Mouse (Mus musculus) kidney, postnatal 0 days (tissue): ENCODE data around the gene Xpnpep2. TPM values are rescaled to one million over a fixed set of nuclear protein-coding genes. Genes with fewer than 3 reads are reported as not detected.
A peak's percentile ranks its signal among the peaks of the same experiment; 100 is the strongest.

Source experiments
- ATAC-seq: fragments of 200-750 bp; cut with Nextera tagmentation; replicated peaks from 2 replicates; pipeline ENCODE4 v1.8.0; 2017; ENCODE audit warnings: low read depth, moderate number of reproducible peaks, moderate TSS enrichment, moderate library complexity; ENCODE audit not compliant: low FRiP score
- DNase-seq: peaks from one replicate; pipeline ENCODE4 v3.0.0-alpha.2; 2016; ENCODE audit warnings: low spot score
- H3K27ac ChIP-seq: fragments of 300-500 bp; sonication (generic); 2 replicates; pipeline ENCODE4 v1.5.1; 2014; ENCODE audit warnings: mild to moderate bottlenecking
- H3K27me3 ChIP-seq: fragments of 300-500 bp; sonication (generic); 2 replicates; pipeline ENCODE4 v1.6.1; 2014; ENCODE audit warnings: low read length, mixed read lengths; ENCODE audit not compliant: insufficient read depth
- H3K36me3 ChIP-seq: fragments of 300-500 bp; sonication (generic); 2 replicates; pipeline ENCODE4 v1.6.1; 2014; ENCODE audit warnings: low read length, mixed read lengths; ENCODE audit not compliant: insufficient read depth
- H3K4me1 ChIP-seq: fragments of 300-500 bp; sonication (generic); replicated peaks from 2 replicates; pipeline ENCODE4 v1.6.1; 2014; ENCODE audit warnings: antibody characterized with exemption, low read length, mixed read lengths; ENCODE audit not compliant: insufficient read depth
- H3K4me2 ChIP-seq: fragments of 300-500 bp; sonication (generic); 2 replicates; pipeline ENCODE4 v1.6.1; 2014; ENCODE audit warnings: mild to moderate bottlenecking, low read length, moderate library complexity, mixed read lengths
- H3K4me3 ChIP-seq: fragments of 300-500 bp; sonication (generic); replicated peaks from 2 replicates; pipeline ENCODE4 v1.5.1; 2014; ENCODE audit warnings: low read depth, low read length
- H3K9ac ChIP-seq: fragments of 300-500 bp; sonication (generic); 2 replicates; pipeline ENCODE4 v1.6.1; 2014; ENCODE audit warnings: low read depth, low read length
- H3K9me3 ChIP-seq: fragments of 300-500 bp; sonication (generic); replicated peaks from 2 replicates; pipeline ENCODE4 v1.6.1; 2016; ENCODE audit warnings: low read length, inconsistent platforms, mixed read lengths
- CTCF ChIP-seq: IDR thresholded peaks from 2 replicates; pipeline ENCODE4 v1.5.1; 2016; ENCODE audit warnings: antibody characterized with exemption, low read depth, mild to moderate bottlenecking, moderate library complexity
- WGBS: fragments of 180-500 bp; shearing (Covaris S2); extraction: QIAGEN DNeasy Blood & Tissue Kit; methylation state at CpG from one replicate; pipeline ENCODE4 v1.1.7; 2014; 5-methylcytosine and 5-hydroxymethylcytosine counted together
- polyA plus RNA-seq: library from polyadenylated mRNA; unstranded; fragments of >200 nt; fragmentation: Nextera tagmentation; extraction: Ambion mirVana; gene quantifications from 2 replicates; pipeline ENCODE4 v1.2.1, GENCODE M21; 2015

Gene Xpnpep2
- 12.7 and 14.0 TPM in 2 replicates for polyA plus RNA-seq

DNA sequence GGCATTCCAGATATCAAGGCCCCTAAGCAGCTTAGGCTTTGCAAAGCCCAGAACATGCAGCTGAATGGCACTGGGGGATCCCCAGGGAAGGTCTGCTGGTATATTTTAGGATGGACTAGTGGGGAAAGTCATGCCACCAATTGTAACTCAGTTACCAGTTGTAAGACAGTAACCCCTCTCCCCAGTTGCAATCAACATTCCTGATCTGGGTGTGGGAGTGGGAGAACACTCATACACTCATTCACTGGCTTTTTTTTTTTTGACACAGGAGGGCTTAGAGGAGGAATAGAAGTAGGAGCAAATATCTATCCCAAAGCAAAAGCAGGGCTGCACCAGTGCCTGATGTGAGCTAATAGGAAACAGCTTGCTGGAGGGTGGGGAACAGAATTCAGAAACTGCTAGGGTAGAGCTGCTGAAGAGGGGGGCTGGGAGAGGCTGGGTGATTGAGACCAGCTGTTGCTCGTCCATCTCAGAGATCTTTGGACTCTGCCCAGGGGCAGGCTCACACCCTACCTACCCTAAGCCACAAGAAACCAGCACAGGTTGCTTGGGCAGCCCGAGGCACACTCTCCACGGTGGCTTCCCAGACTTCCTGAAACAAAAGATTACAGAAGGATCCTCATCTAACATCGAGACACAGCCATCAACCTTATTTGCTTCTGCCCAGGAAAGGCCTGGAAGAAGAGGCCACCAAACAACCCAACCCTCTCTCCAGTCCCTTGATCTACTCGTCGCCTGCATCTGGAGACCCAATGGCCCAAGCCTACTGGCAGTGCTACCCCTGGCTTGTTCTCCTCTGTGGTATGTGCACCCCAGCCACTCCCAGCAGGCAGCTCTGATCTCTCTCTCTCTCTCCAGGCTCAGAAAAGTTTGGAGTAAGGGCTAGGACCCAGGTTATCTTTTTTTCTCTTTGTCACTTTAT lies at the start of gene Xpnpep2:
Gene Xpnpep2 (plus strand): TSS at position 332 of the 922 bp plus-strand sequence.
- Histone ChIP-seq H3K9me3 (no peaks in the 10 kb centered on the region), H3K4me2 (no peak within 1 kb of the TSS), H3K4me3 (no peak within 1 kb of the TSS), H3K4me1 (no peaks in the 10 kb centered on the region), H3K27ac (no peak within 1 kb of the TSS), H3K9ac (no peak within 1 kb of the TSS), H3K27me3 (no peaks in the 10 kb centered on the region), H3K36me3 (no peaks in the 10 kb centered on the region)
- 51% methylated on average over 6 of the region's 6 CpGs for WGBS
- ATAC-seq (peak; percentile 73), DNase-seq (no peak)
- TF ChIP-seq CTCF, result no peak

DNA sequence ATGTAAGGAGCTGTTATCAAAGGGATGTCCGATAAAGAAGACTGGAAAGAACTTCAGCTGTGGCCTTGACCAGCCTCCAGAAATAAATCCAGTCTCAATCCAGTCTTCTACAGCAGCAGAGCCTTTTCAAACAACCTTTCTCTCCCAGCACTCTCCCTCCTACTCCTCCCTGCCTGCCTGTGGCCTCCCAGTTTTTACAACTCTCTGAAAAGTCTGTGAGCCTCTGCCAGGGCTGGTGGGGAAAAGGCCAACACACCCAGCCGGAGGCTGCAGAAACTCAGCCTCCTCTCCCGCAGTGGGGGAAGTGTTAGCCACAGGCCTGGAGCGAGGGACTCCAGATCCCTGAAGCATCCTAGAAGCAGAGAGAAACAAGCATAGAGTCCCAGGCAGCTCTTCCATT lies 46.0 kb upstream of the Xpnpep2 start:
- DNase-seq, result no peak
- Histone ChIP-seq H3K27me3 (no peaks in the 10 kb centered on the region), H3K4me1 (no peaks in the 10 kb centered on the region), H3K4me2 (no peak overlapping the region), H3K9ac (no peak overlapping the region), H3K9me3 (no peaks in the 10 kb centered on the region), H3K27ac (no peak overlapping the region), H3K36me3 (no peaks in the 10 kb centered on the region), H3K4me3 (no peak overlapping the region)
- no peak for TF ChIP-seq CTCF
- no peak for ATAC-seq
- 68% methylated on average over 4 of the region's 4 CpGs for WGBS

DNA sequence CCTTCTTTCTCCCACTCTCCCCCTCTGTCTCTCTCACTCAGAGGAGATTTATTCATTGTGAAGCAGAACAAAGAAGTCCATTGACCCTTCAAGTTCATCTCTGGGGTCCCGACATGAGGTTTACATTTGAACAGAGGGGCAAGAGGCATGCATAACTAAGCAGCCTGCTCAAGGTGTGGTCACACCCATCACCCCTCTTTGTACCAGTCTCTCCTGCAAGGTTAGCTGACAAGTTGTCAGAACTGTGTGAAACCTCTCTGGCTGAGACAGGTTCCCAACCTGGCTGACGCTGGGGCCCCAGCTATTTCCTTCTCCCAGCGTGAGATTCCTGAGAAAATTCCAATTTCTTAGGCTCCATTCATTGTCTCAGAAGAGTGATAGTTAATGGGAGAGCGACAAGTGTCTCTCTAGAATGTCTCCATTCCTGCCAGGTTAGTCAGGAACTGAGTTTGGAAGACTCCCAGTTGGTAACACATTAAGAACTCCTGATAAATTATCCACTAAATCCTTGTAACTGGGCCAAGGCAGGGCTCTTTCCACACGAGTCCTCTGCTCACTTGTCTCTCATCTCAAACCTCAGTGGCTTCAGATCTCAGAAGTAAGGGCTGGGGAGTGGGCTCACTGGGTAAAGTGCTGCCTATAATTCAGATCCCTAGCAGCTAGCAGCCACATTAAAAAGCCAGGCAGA lies 44.2 kb upstream of the Xpnpep2 start:
- DNase-seq, result no peak
- no peak overlapping the region for H3K9ac ChIP-seq
- H3K27me3 ChIP-seq, result no peaks in the 10 kb centered on the region
- 40% methylated on average over 5 of the region's 5 CpGs for WGBS
- H3K27ac ChIP-seq, result no peak overlapping the region
- TF ChIP-seq CTCF, result no peak
- ATAC-seq, result no peak
- H3K4me2 ChIP-seq, result no peak overlapping the region
- no peaks in the 10 kb centered on the region for H3K36me3 ChIP-seq
- H3K9me3 ChIP-seq, result no peaks in the 10 kb centered on the region
- H3K4me3 ChIP-seq, result no peak overlapping the region
- no peaks in the 10 kb centered on the region for H3K4me1 ChIP-seq

DNA sequence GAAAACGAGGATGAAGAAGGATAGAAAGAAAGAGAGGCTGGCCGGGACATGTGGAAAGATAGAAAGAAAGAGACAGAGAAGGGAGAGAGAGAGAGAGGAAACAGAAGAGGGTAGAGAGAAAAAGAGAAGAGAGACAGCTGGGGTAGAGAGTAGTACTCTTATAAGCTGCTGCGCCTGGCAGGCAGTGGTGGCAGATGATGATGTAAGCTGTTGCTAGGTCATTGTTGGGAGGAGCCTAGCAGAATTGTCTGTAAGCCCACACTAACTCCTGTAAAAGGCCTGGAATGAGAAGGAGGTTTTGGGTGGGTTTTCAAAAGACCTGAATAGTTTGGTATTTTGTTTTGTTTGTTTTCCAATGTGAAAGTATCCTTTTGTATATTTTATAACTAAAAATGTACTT lies 41.6 kb upstream of the Xpnpep2 start:
- no peaks in the 10 kb centered on the region for H3K4me1 ChIP-seq
- no peaks in the 10 kb centered on the region for H3K9me3 ChIP-seq
- TF ChIP-seq CTCF, result no peak
- 79% methylated on average over 3 of the region's 3 CpGs for WGBS
- DNase-seq, result no peak
- no peaks in the 10 kb centered on the region for H3K27me3 ChIP-seq
- no peak overlapping the region for H3K4me2 ChIP-seq
- no peaks in the 10 kb centered on the region for H3K36me3 ChIP-seq
- no peak overlapping the region for H3K27ac ChIP-seq
- no peak for ATAC-seq
- no peak overlapping the region for H3K9ac ChIP-seq
- no peak overlapping the region for H3K4me3 ChIP-seq

DNA sequence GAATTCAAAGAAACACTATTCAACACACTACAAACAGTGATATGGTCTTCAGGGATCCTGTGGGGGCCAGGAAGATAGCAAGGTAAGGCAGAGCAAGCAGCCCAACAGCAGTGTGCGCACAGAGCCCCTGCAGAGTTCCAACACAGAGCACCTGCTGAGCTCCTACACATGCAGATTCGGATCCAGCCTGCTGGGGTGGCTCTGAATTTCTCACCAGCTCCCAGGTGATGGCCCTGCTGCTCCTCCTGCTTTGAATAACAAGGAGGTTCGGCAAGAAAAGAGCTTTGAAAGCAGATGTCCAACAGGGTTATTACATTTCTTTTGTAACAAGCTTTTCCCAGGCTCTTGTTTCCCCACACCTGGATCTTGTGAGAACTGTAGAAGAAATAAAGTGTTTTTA lies 36.6 kb upstream of the Xpnpep2 start:
- Histone ChIP-seq H3K4me3 (no peak overlapping the region), H3K27ac (no peak overlapping the region), H3K4me2 (no peak overlapping the region), H3K27me3 (no peaks in the 10 kb centered on the region), H3K9me3 (no peaks in the 10 kb centered on the region), H3K9ac (no peak overlapping the region), H3K36me3 (no peaks in the 10 kb centered on the region), H3K4me1 (no peaks in the 10 kb centered on the region)
- TF ChIP-seq CTCF, result no peak
- 54% methylated on average over 3 of the region's 3 CpGs for WGBS
- no peak for DNase-seq
- no peak for ATAC-seq

DNA sequence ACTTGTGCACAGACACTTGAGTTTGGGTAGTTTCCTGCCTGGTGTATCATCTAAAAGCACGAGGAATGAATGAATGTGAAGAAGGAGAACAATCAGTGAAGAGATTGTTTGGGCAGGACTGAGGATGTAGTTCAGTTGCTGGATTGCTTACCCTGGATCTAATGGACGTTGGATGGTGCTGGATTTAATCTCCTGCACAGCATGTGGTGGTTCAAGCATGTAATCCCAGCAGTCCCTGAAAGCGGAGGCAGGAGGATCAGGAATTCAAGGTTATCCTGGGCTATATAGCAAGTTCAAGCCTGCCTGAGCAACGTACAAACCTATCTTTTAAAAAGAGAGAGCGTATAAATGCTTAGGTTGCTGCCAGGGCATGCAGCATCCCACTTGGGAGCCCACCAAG lies 36.1 kb upstream of the Xpnpep2 start:
- H3K36me3 ChIP-seq, result no peaks in the 10 kb centered on the region
- H3K9me3 ChIP-seq, result no peaks in the 10 kb centered on the region
- no peak for TF ChIP-seq CTCF
- 42% methylated on average over 5 of the region's 5 CpGs for WGBS
- H3K4me2 ChIP-seq, result no peak overlapping the region
- DNase-seq, result no peak
- no peaks in the 10 kb centered on the region for H3K27me3 ChIP-seq
- ATAC-seq, result no peak
- no peak overlapping the region for H3K27ac ChIP-seq
- H3K9ac ChIP-seq, result no peak overlapping the region
- no peaks in the 10 kb centered on the region for H3K4me1 ChIP-seq
- H3K4me3 ChIP-seq, result no peak overlapping the region
